Mouse (Mus musculus): Measurements from ENCODE around the gene Reep6. TPM values are rescaled to one million over a fixed set of nuclear protein-coding genes. Genes with fewer than 3 reads are reported as not detected.

Reep6 gene
- polyA plus RNA-seq, 1 experiment = 23.7 TPM

DNA sequence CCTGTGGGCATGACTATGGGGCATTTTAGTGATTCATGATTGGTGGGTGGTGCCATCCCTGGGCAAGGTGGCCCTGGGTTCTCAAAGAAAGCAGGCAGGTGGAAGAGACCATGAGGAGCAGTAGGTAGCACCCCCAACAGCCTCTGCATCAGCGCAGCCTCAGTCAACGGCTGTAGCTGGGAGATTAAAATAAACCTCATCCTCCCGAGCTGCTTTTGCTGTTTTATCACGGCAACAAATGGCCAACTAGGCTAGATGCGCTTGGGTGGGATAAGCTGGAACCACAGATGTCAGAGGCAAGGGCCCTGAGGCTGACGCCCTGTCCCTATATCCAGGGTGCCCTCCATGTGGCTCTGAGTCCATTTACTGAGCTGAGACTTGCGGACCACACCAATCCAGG is 55.0 kb downstream of the Reep6 start:
- no peak for DNase-seq
- Histone ChIP-seq H3K4me1 (ENCODE audit: control insufficient read depth, insufficient read depth, low read length) (peaks cover 9% of the 10 kb centered on the region), H3K4me3 (replicated peaks; ENCODE audit: extremely low read depth, low read depth, low read length) (no peak overlapping the region)
- WGBS = 71% methylated on average over 7 of the region's 7 CpGs
- no peak for TF ChIP-seq POLR2A (IDR thresholded peaks at IDR 0.05; ENCODE audit: borderline replicate concordance, extremely low read depth, low read depth, low read length)
- TF ChIP-seq CTCF (IDR thresholded peaks at IDR 0.05; ENCODE audit: insufficient read depth, low read length) = no peak

DNA sequence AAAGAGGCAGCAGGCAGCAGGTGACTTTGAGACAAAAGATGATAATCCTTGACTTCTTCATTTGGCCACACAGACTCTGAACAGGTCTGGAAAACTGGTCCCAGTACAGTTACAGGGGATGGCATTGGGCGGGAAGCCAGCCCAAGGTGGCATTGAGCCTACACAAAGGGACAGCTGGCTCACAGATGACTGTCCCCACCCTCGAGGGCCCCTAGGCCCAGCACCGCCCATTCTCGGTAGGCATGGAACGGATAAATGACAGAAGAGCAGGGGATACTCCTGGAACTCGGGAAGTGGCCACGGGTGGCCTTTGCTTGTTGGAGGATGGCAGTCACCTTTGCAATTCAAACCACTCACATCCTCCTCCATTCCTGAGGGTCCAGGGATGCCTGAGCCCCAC is 55.6 kb downstream of the Reep6 start:
- Histone ChIP-seq H3K4me3 (replicated peaks; ENCODE audit: extremely low read depth, low read depth, low read length) (peak overlapping the region; percentile 20), H3K4me1 (ENCODE audit: control insufficient read depth, insufficient read depth, low read length) (peaks cover 9% of the 10 kb centered on the region)
- DNase-seq = no peak
- WGBS = 26% methylated on average over 7 of the region's 7 CpGs
- TF ChIP-seq CTCF (IDR thresholded peaks at IDR 0.05; ENCODE audit: insufficient read depth, low read length) (no peak), POLR2A (IDR thresholded peaks at IDR 0.05; ENCODE audit: borderline replicate concordance, extremely low read depth, low read depth, low read length) (no peak)

Other genes with a start within 250 kb of the Reep6 start
- 83.7 and 85.8 TPM in 2 replicates for gene Sbno2, start 224.4 kb upstream of the Reep6 start, polyA plus RNA-seq (2012; rRNA removed)
- gene Stk11, start 214.2 kb upstream of the Reep6 start, polyA plus RNA-seq (2012; rRNA removed) = 161 and 168 TPM in 2 replicates
- 709 and 1,054 TPM in 2 replicates for gene Atp5d, start 191.3 kb upstream of the Reep6 start, polyA plus RNA-seq (2012; rRNA removed)
- gene Cbarp, start 189.1 kb upstream of the Reep6 start, polyA plus RNA-seq (2012; rRNA removed) = 29.9 and 31.5 TPM in 2 replicates
- 110 and 150 TPM in 2 replicates for gene Midn, start 181.7 kb upstream of the Reep6 start, polyA plus RNA-seq (2012; rRNA removed)
- 162 and 200 TPM in 2 replicates for gene Cirbp, start 164.0 kb upstream of the Reep6 start, polyA plus RNA-seq (2012; rRNA removed)
- gene 1600002K03Rik, start 157.0 kb upstream of the Reep6 start, polyA plus RNA-seq (2012; rRNA removed) = 11.2 and 14.0 TPM in 2 replicates
- gene Efna2, start 150.5 kb upstream of the Reep6 start, polyA plus RNA-seq (2012; rRNA removed) = 3.6 and 4.7 TPM in 2 replicates
- 39.6 and 42.0 TPM in 2 replicates for gene Mum1, start 103.5 kb upstream of the Reep6 start, polyA plus RNA-seq (2012; rRNA removed)
- 421 and 497 TPM in 2 replicates for gene Ndufs7, start 80.8 kb upstream of the Reep6 start, polyA plus RNA-seq (2012; rRNA removed)
- gene Gamt, start 68.9 kb upstream of the Reep6 start, polyA plus RNA-seq (2012; rRNA removed) = 26.4 and 29.7 TPM in 2 replicates
- 65.9 and 68.5 TPM in 2 replicates for gene Dazap1, start 68.5 kb upstream of the Reep6 start, polyA plus RNA-seq (2012; rRNA removed)
- 1,318 and 1,397 TPM in 2 replicates for gene Rps15, start 37.5 kb upstream of the Reep6 start, polyA plus RNA-seq (2012; rRNA removed)
- gene Apc2, start 34.0 kb upstream of the Reep6 start, polyA plus RNA-seq (2012; rRNA removed) = 3.8 and 4.1 TPM in 2 replicates
- gene 2310011J03Rik, start 9.4 kb upstream of the Reep6 start, polyA plus RNA-seq (2012; rRNA removed) = 58.4 and 62.4 TPM in 2 replicates
- 9.8 and 10.4 TPM in 2 replicates for gene Pcsk4, start 455 bp upstream of the Reep6 start, polyA plus RNA-seq (2012; rRNA removed)
- 87.6 and 89.2 TPM in 2 replicates for gene Adamtsl5, start 18.5 kb downstream of the Reep6 start, polyA plus RNA-seq (2012; rRNA removed)
- gene Plk5, start 26.5 kb downstream of the Reep6 start, polyA plus RNA-seq (2012; rRNA removed) = 5.5 and 6.0 TPM in 2 replicates
- gene Mex3d, start 57.7 kb downstream of the Reep6 start, polyA plus RNA-seq (2012; rRNA removed) = 37.5 and 48.3 TPM in 2 replicates
- gene Mbd3, start 69.6 kb downstream of the Reep6 start, polyA plus RNA-seq (2012; rRNA removed) = 131 and 143 TPM in 2 replicates
- 1,202 and 1,263 TPM in 2 replicates for gene Uqcr11, start 76.9 kb downstream of the Reep6 start, polyA plus RNA-seq (2012; rRNA removed)
- gene Tcf3, start 103.7 kb downstream of the Reep6 start, polyA plus RNA-seq (2012; rRNA removed) = 94.7 and 98.6 TPM in 2 replicates
- not detected in 2 replicates for gene Onecut3, start 164.9 kb downstream of the Reep6 start, polyA plus RNA-seq (2012; rRNA removed)
- gene Atp8b3, start 209.2 kb downstream of the Reep6 start, polyA plus RNA-seq (2012; rRNA removed) = 0.08 and 0.11 TPM in 2 replicates
- gene Rexo1, start 231.6 kb downstream of the Reep6 start, polyA plus RNA-seq (2012; rRNA removed) = 61.8 and 62.7 TPM in 2 replicates
- gene Klf16, start 247.4 kb downstream of the Reep6 start, polyA plus RNA-seq (2012; rRNA removed) = 24.8 and 31.5 TPM in 2 replicates

All from lung, adult 2 months (tissue).